Mouse (Mus musculus): ENCODE results near the gene Rnf43. TPM values are rescaled to one million over a fixed set of nuclear protein-coding genes. Genes with fewer than 3 reads are reported as not detected.

Rnf43 gene
- polyA plus RNA-seq, 1 experiment, result not detected

- Histone ChIP-seq H3K4me3 (ENCODE audit: insufficient read depth, poor library complexity, severe bottlenecking) (no peak overlapping the region), H3K79me2 (ENCODE audit: control insufficient read depth, insufficient read depth) (no peaks in the 10 kb centered on the region), H3K27me3 (ENCODE audit: control insufficient read depth, insufficient read depth, insufficient read length) (peaks cover 71% of the 10 kb centered on the region), H3K79me3 (ENCODE audit: low read depth) (no peaks in the 10 kb centered on the region), H3ac (ENCODE audit: control insufficient read depth, insufficient read length, low read depth) (no peak overlapping the region), H3K36me3 (ENCODE audit: control insufficient read depth, insufficient read depth) (no peaks in the 10 kb centered on the region)
- TF ChIP-seq MYOD1 (IDR thresholded peaks at IDR 0.05; ENCODE audit: control insufficient read depth, insufficient read length, low read depth) (no peak), USF1 (IDR thresholded peaks at IDR 0.05; ENCODE audit: low read depth) (no peak), CEBPB (IDR thresholded peaks at IDR 0.05; ENCODE audit: low read depth) (no peak), MAX (IDR thresholded peaks at IDR 0.05) (no peak), MYOG (IDR thresholded peaks at IDR 0.05; ENCODE audit: control insufficient read depth, extremely low read depth, insufficient read length) (no peak), CTCF (IDR thresholded peaks at IDR 0.05; ENCODE audit: control insufficient read depth, insufficient read depth, insufficient read length) (no peak), FOSL1 (IDR thresholded peaks at IDR 0.05; ENCODE audit: insufficient read depth, low read length, poor library complexity, severe bottlenecking) (no peak)
These were observed 68.3 kb downstream of the Rnf43 start for GRCm38 (mm10) chr11:87730652-87731310.

GRCm38 (mm10) chr11:87734346-87734745, 71.8 kb downstream of the Rnf43 start:
- H3K4me3 ChIP-seq (ENCODE audit: insufficient read depth, poor library complexity, severe bottlenecking), result no peak overlapping the region
- peaks cover 42% of the 10 kb centered on the region for H3K27me3 ChIP-seq (ENCODE audit: control insufficient read depth, insufficient read depth, insufficient read length)
- TF ChIP-seq MAX (IDR thresholded peaks at IDR 0.05) (no peak), FOSL1 (IDR thresholded peaks at IDR 0.05; ENCODE audit: insufficient read depth, low read length, poor library complexity, severe bottlenecking) (no peak), MYOG (IDR thresholded peaks at IDR 0.05; ENCODE audit: control insufficient read depth, extremely low read depth, insufficient read length) (no peak), CTCF (IDR thresholded peaks at IDR 0.05; ENCODE audit: control insufficient read depth, insufficient read depth, insufficient read length) (no peak), USF1 (IDR thresholded peaks at IDR 0.05; ENCODE audit: low read depth) (no peak), MYOD1 (IDR thresholded peaks at IDR 0.05; ENCODE audit: control insufficient read depth, insufficient read length, low read depth) (no peak), CEBPB (IDR thresholded peaks at IDR 0.05; ENCODE audit: low read depth) (no peak)
- peaks cover 4% of the 10 kb centered on the region for H3K79me3 ChIP-seq (ENCODE audit: low read depth)
- H3K79me2 ChIP-seq (ENCODE audit: control insufficient read depth, insufficient read depth), result peaks cover 12% of the 10 kb centered on the region
- H3K36me3 ChIP-seq (ENCODE audit: control insufficient read depth, insufficient read depth), result peaks cover 1% of the 10 kb centered on the region
- H3ac ChIP-seq (ENCODE audit: control insufficient read depth, insufficient read length, low read depth), result no peak overlapping the region

- TF ChIP-seq MYOD1 (IDR thresholded peaks at IDR 0.05; ENCODE audit: control insufficient read depth, insufficient read length, low read depth) (no peak), CTCF (IDR thresholded peaks at IDR 0.05; ENCODE audit: control insufficient read depth, insufficient read depth, insufficient read length) (no peak), FOSL1 (IDR thresholded peaks at IDR 0.05; ENCODE audit: insufficient read depth, low read length, poor library complexity, severe bottlenecking) (no peak), USF1 (IDR thresholded peaks at IDR 0.05; ENCODE audit: low read depth) (no peak), CEBPB (IDR thresholded peaks at IDR 0.05; ENCODE audit: low read depth) (no peak), MAX (IDR thresholded peaks at IDR 0.05) (no peak), MYOG (IDR thresholded peaks at IDR 0.05; ENCODE audit: control insufficient read depth, extremely low read depth, insufficient read length) (no peak)
- H3K4me3 ChIP-seq (ENCODE audit: insufficient read depth, poor library complexity, severe bottlenecking), result no peak overlapping the region
- peaks cover 14% of the 10 kb centered on the region for H3K36me3 ChIP-seq (ENCODE audit: control insufficient read depth, insufficient read depth)
- H3K27me3 ChIP-seq (ENCODE audit: control insufficient read depth, insufficient read depth, insufficient read length), result peaks cover 32% of the 10 kb centered on the region
- H3K79me2 ChIP-seq (ENCODE audit: control insufficient read depth, insufficient read depth), result peaks cover 12% of the 10 kb centered on the region
- no peak overlapping the region for H3ac ChIP-seq (ENCODE audit: control insufficient read depth, insufficient read length, low read depth)
- peaks cover 4% of the 10 kb centered on the region for H3K79me3 ChIP-seq (ENCODE audit: low read depth)
These were observed 73.2 kb downstream of the Rnf43 start for GRCm38 (mm10) chr11:87735691-87736090.

GRCm38 (mm10) chr11:87736647-87737134, 74.2 kb downstream of the Rnf43 start:
- Histone ChIP-seq H3K4me3 (ENCODE audit: insufficient read depth, poor library complexity, severe bottlenecking) (peak overlapping the region; percentile 27), H3K79me3 (ENCODE audit: low read depth) (peaks cover 4% of the 10 kb centered on the region), H3K36me3 (ENCODE audit: control insufficient read depth, insufficient read depth) (peaks cover 19% of the 10 kb centered on the region), H3ac (ENCODE audit: control insufficient read depth, insufficient read length, low read depth) (peak overlapping the region; percentile 46), H3K79me2 (ENCODE audit: control insufficient read depth, insufficient read depth) (peaks cover 12% of the 10 kb centered on the region), H3K27me3 (ENCODE audit: control insufficient read depth, insufficient read depth, insufficient read length) (peaks cover 23% of the 10 kb centered on the region)
- TF ChIP-seq MYOG (IDR thresholded peaks at IDR 0.05; ENCODE audit: control insufficient read depth, extremely low read depth, insufficient read length), result no peak

GRCm38 (mm10) chr11:87737175-87737740, 74.7 kb downstream of the Rnf43 start, which contains the start of gene Supt4a:
Supt4a (plus strand) TSS chr11:87737552.
- Histone ChIP-seq H3K79me3 (ENCODE audit: low read depth) (peaks cover 4% of the 10 kb centered on the region), H3K79me2 (ENCODE audit: control insufficient read depth, insufficient read depth) (peaks cover 12% of the 10 kb centered on the region), H3K36me3 (ENCODE audit: control insufficient read depth, insufficient read depth) (peaks cover 21% of the 10 kb centered on the region), H3K27me3 (ENCODE audit: control insufficient read depth, insufficient read depth, insufficient read length) (peaks cover 17% of the 10 kb centered on the region), H3ac (ENCODE audit: control insufficient read depth, insufficient read length, low read depth) (peak within 1 kb of the TSS; percentile 84), H3K4me3 (ENCODE audit: insufficient read depth, poor library complexity, severe bottlenecking) (peak within 1 kb of the TSS; percentile 97)
- TF ChIP-seq MAX (IDR thresholded peaks at IDR 0.05) (peak; percentile 91), MYOG (IDR thresholded peaks at IDR 0.05; ENCODE audit: control insufficient read depth, extremely low read depth, insufficient read length) (no peak), MYOD1 (IDR thresholded peaks at IDR 0.05; ENCODE audit: control insufficient read depth, insufficient read length, low read depth) (no peak), USF1 (IDR thresholded peaks at IDR 0.05; ENCODE audit: low read depth) (peak; percentile 13), CEBPB (IDR thresholded peaks at IDR 0.05; ENCODE audit: low read depth) (no peak)

Measured in C2C12 (cell line).